Mouse (Mus musculus) lung, adult 2 months (tissue): ENCODE data around the gene Defb42.

Experiments
- CTCF ChIP-seq: fragments of 200-500 bp; IDR thresholded peaks from 2 replicates; pipeline ENCODE4 v1.5.1; 2011; ENCODE audit warnings: mild to moderate bottlenecking, low read length, control low read depth; ENCODE audit not compliant: insufficient read depth
- POLR2A ChIP-seq: fragments of 200-500 bp; IDR thresholded peaks from 2 replicates; pipeline ENCODE4 v1.6.1; 2011; ENCODE audit warnings: low read depth, mild to moderate bottlenecking, control low read depth, low read length, borderline replicate concordance; ENCODE audit errors: extremely low read depth

GRCm38 (mm10) chr14:63054729-63055128 is 7.9 kb downstream of the Defb42 start:
- TF ChIP-seq POLR2A (peak; percentile 28; the same call in 1 of the 2 replicates), CTCF (peak; percentile 10; the same call in 1 of the 2 replicates)
